Mouse (Mus musculus): ENCODE measurements around the gene Psors1c2.

DNA sequence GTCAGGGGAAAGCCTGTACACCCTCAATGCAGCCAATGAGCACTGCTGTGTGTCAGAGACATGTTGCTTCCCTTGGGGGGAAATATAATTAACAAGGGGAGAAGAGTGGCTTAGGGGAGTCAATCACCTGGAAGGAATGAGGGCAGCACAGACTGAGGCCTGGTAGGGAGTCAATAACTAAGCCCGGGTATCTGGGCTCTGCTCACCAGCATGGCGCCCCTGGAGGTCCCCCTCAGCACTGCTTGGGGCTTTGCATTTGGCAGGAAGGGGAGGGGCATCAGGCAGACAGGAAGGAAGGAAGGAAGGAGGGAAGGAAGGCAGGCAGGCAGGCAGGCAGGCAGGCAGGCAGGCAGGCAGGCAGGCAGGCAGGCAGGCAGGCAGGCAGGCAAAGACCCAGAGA is 14.5 kb downstream of the Psors1c2 start:
- TF ChIP-seq CTCF (IDR thresholded peaks at IDR 0.05; ENCODE audit: low read depth, low read length) (no peak), POLR2A (IDR thresholded peaks at IDR 0.05; ENCODE audit: borderline replicate concordance, low read depth, low read length) (no peak)
